Mouse (Mus musculus) B cell, adult 67 days (primary cell): Measurements from ENCODE around the gene Podxl. TPM values are rescaled to one million over a fixed set of nuclear protein-coding genes. Genes with fewer than 3 reads are reported as not detected.

ENCODE experiments used
- total RNA-seq, 2 experiments: library from RNA; stranded (reverse); gene quantifications; 4 replicates each; pipeline ENCODE4 v1.2.4; 2023

Podxl gene
- not detected for total RNA-seq

DNA sequence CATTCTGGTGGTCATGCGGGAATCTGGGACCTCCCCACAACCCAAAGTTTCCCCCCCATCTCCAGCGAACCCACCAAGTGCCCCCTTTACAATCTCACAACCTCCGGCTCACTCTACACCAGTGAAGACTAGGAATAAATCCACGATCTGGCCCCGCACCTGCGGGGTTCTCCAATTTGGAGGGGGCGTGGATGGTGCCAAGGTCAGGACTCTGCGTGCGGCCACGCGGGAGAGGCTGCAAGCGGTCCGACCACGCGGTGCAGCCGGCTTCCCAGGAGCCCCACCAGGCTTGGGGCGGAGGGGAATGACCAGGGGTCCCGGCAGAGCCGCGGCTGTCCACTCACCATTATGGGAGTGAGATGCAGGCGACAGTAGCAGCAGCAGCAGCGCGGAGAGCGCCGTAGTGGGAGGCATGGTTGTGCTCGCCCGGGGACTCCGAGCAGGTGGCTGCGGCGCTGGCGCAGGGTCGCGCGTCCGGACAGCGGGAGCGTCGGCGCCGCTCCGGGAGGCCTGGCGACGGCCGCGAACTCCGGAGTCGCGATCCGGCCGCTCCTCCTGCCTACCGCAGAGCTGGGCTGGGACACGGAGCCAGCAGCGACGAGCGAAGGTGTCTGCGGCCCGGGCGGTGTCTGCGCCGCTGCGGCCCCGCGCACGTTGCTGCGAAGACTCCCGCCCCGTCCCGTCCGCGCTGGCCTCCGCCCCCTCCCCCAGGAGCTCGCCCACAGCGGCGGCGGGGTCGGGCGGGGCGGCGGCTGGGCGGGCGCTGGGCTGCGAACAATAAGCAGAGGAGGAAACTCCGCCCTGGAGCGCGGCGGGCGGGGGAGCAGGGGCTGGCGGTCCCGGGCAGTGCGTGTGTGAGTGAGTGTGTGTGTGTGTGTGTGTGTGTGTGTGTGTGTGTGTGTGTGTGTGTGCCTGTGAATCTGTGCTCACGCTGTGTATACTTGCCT is at the start of gene Podxl:
TSS of gene Podxl (minus strand) at position 747 of the 947 bp plus-strand sequence.

Other genes with a start within 250 kb of the Podxl start
- gene Mkln1, start 165.2 kb downstream of the Podxl start, total RNA-seq, result 100 to 1,000 TPM; 141 to 146 TPM